Mouse (Mus musculus) myocyte (in vitro differentiated cells): ENCODE data around the gene Msi2. TPM values are rescaled to one million over a fixed set of nuclear protein-coding genes. Genes with fewer than 3 reads are reported as not detected.
A peak's percentile ranks its signal among the peaks of the same experiment; 100 is the strongest.

Source experiments
- H3K27me3 ChIP-seq: one replicate; pipeline ENCODE4 v1.6.1; 2011; ENCODE audit not compliant: control insufficient read depth, insufficient read depth, insufficient read length
- H3K36me3 ChIP-seq: one replicate; pipeline ENCODE4 v1.6.1; 2011; ENCODE audit not compliant: control insufficient read depth, insufficient read depth
- H3K4me2 ChIP-seq: one replicate; pipeline ENCODE4 v1.6.1; 2011; ENCODE audit warnings: low read depth, control low read depth
- H3K4me3 ChIP-seq: one replicate; pipeline ENCODE4 v1.5.1; 2011; ENCODE audit warnings: mild to moderate bottlenecking, control low read depth, moderate library complexity
- H3K79me2 ChIP-seq: one replicate; pipeline ENCODE4 v1.6.1; 2011; ENCODE audit not compliant: control insufficient read depth, insufficient read depth
- H3ac ChIP-seq: one replicate; pipeline ENCODE4 v1.6.1; 2011; ENCODE audit not compliant: control insufficient read depth, insufficient read length
- CEBPB ChIP-seq: IDR thresholded peaks from 2 replicates; pipeline ENCODE4 v1.6.1; 2011; ENCODE audit warnings: mild to moderate bottlenecking, moderate library complexity; ENCODE audit not compliant: poor library complexity, insufficient read depth, severe bottlenecking
- E2F4 ChIP-seq: IDR thresholded peaks from one replicate; pipeline ENCODE4 v1.6.1; 2011; ENCODE audit warnings: mild to moderate bottlenecking, control low read depth, moderate library complexity; ENCODE audit not compliant: insufficient read depth
- MAX ChIP-seq: IDR thresholded peaks from one replicate; pipeline ENCODE4 v1.6.1; 2011; ENCODE audit warnings: low read depth, mild to moderate bottlenecking, control low read depth
- MYOD1 ChIP-seq, 3 experiments: IDR thresholded peaks; one replicate each; pipeline ENCODE4 v1.6.1; 2011; ENCODE audit warnings: control low read depth in 2 of 3, low read depth in 2 of 3, mild to moderate bottlenecking in 2 of 3, moderate library complexity in 1 of 3; ENCODE audit not compliant: insufficient read length in 2 of 3, control insufficient read depth in 1 of 3
- MYOG ChIP-seq, 3 experiments: IDR thresholded peaks; one replicate each; pipeline ENCODE4 v1.6.1; 2011; ENCODE audit warnings: control low read depth in 2 of 3, low read depth in 2 of 3, mild to moderate bottlenecking in 2 of 3; ENCODE audit not compliant: insufficient read length in 2 of 3, control insufficient read depth in 1 of 3, insufficient read depth in 1 of 3
- POLR2A ChIP-seq: IDR thresholded peaks from one replicate; pipeline ENCODE4 v1.6.1; 2011; ENCODE audit warnings: low read depth, mild to moderate bottlenecking, control low read depth, moderate library complexity; ENCODE audit not compliant: insufficient read length
- POLR2AphosphoS2 ChIP-seq: IDR thresholded peaks from one replicate; pipeline ENCODE4 v1.6.1; 2011; ENCODE audit warnings: low read depth, control low read depth; ENCODE audit not compliant: insufficient read length
- REST ChIP-seq: IDR thresholded peaks from one replicate; pipeline ENCODE4 v1.6.1; 2011; ENCODE audit warnings: mild to moderate bottlenecking, control low read depth, moderate library complexity; ENCODE audit not compliant: insufficient read depth, insufficient read length
- SRF ChIP-seq: IDR thresholded peaks from one replicate; pipeline ENCODE4 v1.6.1; 2011; ENCODE audit warnings: low read depth; ENCODE audit not compliant: control insufficient read depth, insufficient read length
- TCF12 ChIP-seq: IDR thresholded peaks from one replicate; pipeline ENCODE4 v1.6.1; 2011; ENCODE audit warnings: mild to moderate bottlenecking, control low read depth; ENCODE audit not compliant: poor library complexity, insufficient read depth, severe bottlenecking
- TCF3 ChIP-seq: IDR thresholded peaks from one replicate; pipeline ENCODE4 v1.6.1; 2011; ENCODE audit warnings: low read depth, control low read depth; ENCODE audit not compliant: insufficient read length
- USF1 ChIP-seq: IDR thresholded peaks from one replicate; pipeline ENCODE4 v1.6.1; 2011; ENCODE audit warnings: low read depth, mild to moderate bottlenecking, control low read depth, moderate library complexity
- polyA plus RNA-seq: library from polyadenylated mRNA; unstranded; fragments of >200 nt; fragmentation: generic; extraction: Trizol; gene quantifications from one replicate; pipeline ENCODE4 v1.2.1, GENCODE M21; 2012; ENCODE audit warnings: missing spikeins

Msi2 gene
- polyA plus RNA-seq, 1 experiment: 37.9 TPM

DNA sequence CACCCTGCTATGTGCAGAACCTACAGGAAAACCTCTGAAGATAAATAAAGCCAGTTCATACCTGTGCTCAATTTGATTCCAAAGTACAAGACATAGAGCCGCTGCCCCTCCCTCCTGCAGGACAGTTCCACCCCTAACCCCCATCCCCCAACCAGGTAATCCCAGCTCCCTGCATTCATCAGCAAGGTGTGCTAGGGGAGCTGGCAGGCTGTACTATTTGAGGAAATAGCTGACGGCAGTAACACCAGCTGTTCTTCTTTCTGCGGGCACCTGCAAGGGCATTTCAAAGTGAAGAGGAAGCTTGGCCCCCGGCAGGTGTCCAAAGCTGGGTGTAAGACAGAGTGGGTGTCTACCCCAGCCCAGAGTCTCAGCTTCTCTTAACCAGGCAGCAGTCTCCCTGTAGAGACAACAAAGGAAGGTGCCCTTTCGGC, 314.1 kb downstream of the Msi2 start:
- no peaks in the 10 kb centered on the region for H3K36me3 ChIP-seq
- peak overlapping the region; percentile 25 for H3K4me2 ChIP-seq
- no peaks in the 10 kb centered on the region for H3K79me2 ChIP-seq

DNA sequence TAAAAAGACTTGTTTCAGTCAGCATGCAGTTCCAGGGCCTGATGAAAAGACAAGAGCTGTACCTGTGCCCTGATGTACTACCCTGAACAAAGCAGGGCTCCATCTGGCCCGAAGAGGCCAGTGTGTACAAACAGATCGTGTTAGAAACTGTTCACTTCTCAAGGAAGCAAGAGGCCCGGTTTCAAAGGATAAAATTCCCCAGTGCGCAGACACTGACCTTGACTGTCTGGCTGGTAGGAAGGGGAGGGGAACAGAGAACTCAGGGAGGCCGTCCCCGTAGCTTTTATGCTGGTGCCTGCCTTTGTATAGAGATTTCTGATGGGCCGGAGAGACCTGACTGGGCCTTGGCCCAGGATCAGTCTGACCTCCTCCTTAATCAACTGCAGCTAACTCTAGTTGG, 316.0 kb downstream of the Msi2 start:
- H3K79me2 ChIP-seq: no peaks in the 10 kb centered on the region
- no peak overlapping the region for H3ac ChIP-seq
- H3K4me3 ChIP-seq: no peak overlapping the region
- H3K4me2 ChIP-seq: no peak overlapping the region
- H3K27me3 ChIP-seq: no peaks in the 10 kb centered on the region
- TF ChIP-seq REST: no peak
- H3K36me3 ChIP-seq: no peaks in the 10 kb centered on the region

More for the DNA sequence above, 314.1 kb downstream of the Msi2 start:
- Histone ChIP-seq H3K4me3 (no peak overlapping the region), H3K27me3 (no peaks in the 10 kb centered on the region), H3ac (no peak overlapping the region)
- TF ChIP-seq MYOD1 (IDR thresholded peaks at IDR 0.05; ENCODE audit: control insufficient read depth in 1 of 3, insufficient read length in 2 of 3, low read depth in 2 of 3) (no peak), E2F4 (no peak), POLR2A (no peak), MAX (no peak), USF1 (no peak), CEBPB (no peak), MYOG (IDR thresholded peaks at IDR 0.05; ENCODE audit: control insufficient read depth in 1 of 3, insufficient read depth in 1 of 3, insufficient read length in 2 of 3, low read depth in 2 of 3) (no peak), TCF3 (no peak), REST (no peak), TCF12 (no peak), POLR2AphosphoS2 (no peak), SRF (no peak)

DNA sequence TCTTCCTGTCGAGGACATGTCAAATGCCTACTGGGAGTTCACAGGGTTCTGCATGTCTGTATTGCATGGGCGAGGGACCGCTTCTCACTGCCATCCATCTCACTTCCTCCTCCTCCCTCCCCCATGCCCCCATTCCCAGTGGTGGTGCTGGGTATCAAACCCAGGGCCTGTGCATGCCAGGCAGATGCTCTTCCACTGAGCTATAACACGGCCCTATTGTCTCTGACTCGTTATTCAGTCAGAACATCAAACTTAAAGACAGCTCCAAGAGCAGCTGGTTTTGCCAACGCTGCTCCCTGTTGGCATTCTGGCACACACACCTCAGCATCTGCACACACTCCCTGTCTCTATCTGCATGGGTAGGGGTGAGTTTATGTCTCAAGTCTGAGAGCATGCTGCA, 317.0 kb downstream of the Msi2 start:
- Histone ChIP-seq H3K79me2 (no peaks in the 10 kb centered on the region), H3ac (no peak overlapping the region), H3K4me2 (no peak overlapping the region), H3K36me3 (no peaks in the 10 kb centered on the region), H3K4me3 (no peak overlapping the region), H3K27me3 (no peaks in the 10 kb centered on the region)
- TF ChIP-seq CEBPB: no peak
- no peak for TF ChIP-seq TCF3
- no peak for TF ChIP-seq POLR2AphosphoS2
- TF ChIP-seq POLR2A: no peak
- no peak for TF ChIP-seq MYOD1 (IDR thresholded peaks at IDR 0.05; ENCODE audit: control insufficient read depth in 1 of 3, insufficient read length in 2 of 3, low read depth in 2 of 3)
- TF ChIP-seq E2F4: no peak
- no peak for TF ChIP-seq REST
- TF ChIP-seq MYOG (IDR thresholded peaks at IDR 0.05; ENCODE audit: control insufficient read depth in 1 of 3, insufficient read depth in 1 of 3, insufficient read length in 2 of 3, low read depth in 2 of 3): no peak

DNA sequence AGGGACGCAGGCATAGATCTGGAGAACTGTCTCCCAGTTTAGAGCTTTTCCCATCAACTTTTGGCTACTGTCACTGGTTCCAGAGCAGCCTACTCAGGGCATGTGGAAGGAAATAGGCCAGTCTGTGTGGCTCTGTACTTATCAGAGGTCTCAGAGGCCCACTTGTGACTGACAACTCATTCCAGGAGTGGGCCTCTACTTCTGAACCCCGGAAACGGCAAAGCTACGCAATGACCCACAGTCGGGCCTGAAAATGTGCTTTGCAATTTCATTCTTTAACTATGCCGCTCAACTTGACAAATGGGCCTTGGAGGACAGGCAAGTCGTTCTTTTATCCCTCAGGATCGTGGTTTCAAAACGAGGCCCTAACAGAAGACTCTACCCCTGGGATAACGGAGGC, 317.4 kb downstream of the Msi2 start:
- no peak overlapping the region for H3K4me2 ChIP-seq
- no peaks in the 10 kb centered on the region for H3K27me3 ChIP-seq
- H3ac ChIP-seq: no peak overlapping the region
- no peaks in the 10 kb centered on the region for H3K79me2 ChIP-seq
- no peaks in the 10 kb centered on the region for H3K36me3 ChIP-seq
- TF ChIP-seq POLR2A: no peak
- no peak for TF ChIP-seq MAX
- TF ChIP-seq REST: no peak
- TF ChIP-seq SRF: no peak
- no peak for TF ChIP-seq E2F4
- TF ChIP-seq TCF3: no peak
- no peak for TF ChIP-seq TCF12
- no peak for TF ChIP-seq CEBPB
- no peak for TF ChIP-seq POLR2AphosphoS2
- no peak for TF ChIP-seq USF1
- no peak for TF ChIP-seq MYOD1 (IDR thresholded peaks at IDR 0.05; ENCODE audit: control insufficient read depth in 1 of 3, insufficient read length in 2 of 3, low read depth in 2 of 3)
- no peak for TF ChIP-seq MYOG (IDR thresholded peaks at IDR 0.05; ENCODE audit: control insufficient read depth in 1 of 3, insufficient read depth in 1 of 3, insufficient read length in 2 of 3, low read depth in 2 of 3)
- no peak overlapping the region for H3K4me3 ChIP-seq

DNA sequence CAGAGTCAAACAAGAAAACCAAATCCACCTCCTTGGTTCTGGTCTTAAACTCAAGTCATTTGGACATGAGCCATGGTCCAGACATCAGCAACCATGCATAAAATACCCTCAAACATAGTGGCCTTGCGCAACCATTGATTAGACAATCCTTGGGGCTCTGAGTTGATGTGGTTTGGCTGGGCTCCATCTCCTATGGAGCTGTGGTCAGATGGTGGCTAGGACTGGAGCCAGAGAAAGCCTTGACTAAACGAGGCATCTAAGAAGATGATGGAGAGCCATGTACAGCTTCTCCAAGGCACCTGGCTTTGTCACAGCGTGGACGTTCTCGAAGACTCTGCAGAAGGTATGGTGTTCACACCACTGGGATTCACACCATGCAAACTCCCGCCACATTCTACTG, 318.1 kb downstream of the Msi2 start:
- Histone ChIP-seq H3K4me2 (no peak overlapping the region), H3K27me3 (no peaks in the 10 kb centered on the region), H3K36me3 (no peaks in the 10 kb centered on the region), H3K79me2 (no peaks in the 10 kb centered on the region), H3ac (no peak overlapping the region), H3K4me3 (no peak overlapping the region)
- TF ChIP-seq TCF12 (no peak), USF1 (no peak), MYOD1 (IDR thresholded peaks at IDR 0.05; ENCODE audit: control insufficient read depth in 1 of 3, insufficient read length in 2 of 3, low read depth in 2 of 3) (peak in 1 of 3 experiments; percentile 9), CEBPB (peak; percentile 100)
